Mouse (Mus musculus): Measurements from ENCODE around the gene Sumf1. TPM values are rescaled to one million over a fixed set of nuclear protein-coding genes. Genes with fewer than 3 reads are reported as not detected.

Gene Sumf1
- 1 to 10 TPM; 6.7 to 9.9 (median 7.6) TPM for total RNA-seq (2022)

GRCm38 (mm10) chr6:108184847-108185684 lies at the start of gene Sumf1:
Gene Sumf1 (minus strand): TSS chr6:108185582.
- DNase-seq (ENCODE audit: low spot score in 2 of 2), result peak; percentile 81 to 82

GRCm38 (mm10) chr6:108234536-108234935 lies 49.2 kb upstream of the Sumf1 start:
- no peak for DNase-seq (ENCODE audit: low spot score in 2 of 2)

- DNase-seq (ENCODE audit: low spot score in 2 of 2), result no peak
These were observed 47.7 kb upstream of the Sumf1 start for GRCm38 (mm10) chr6:108233070-108233469.

GRCm38 (mm10) chr6:108231892-108232710 lies 46.7 kb upstream of the Sumf1 start:
- DNase-seq (ENCODE audit: low spot score in 2 of 2), result no peak

GRCm38 (mm10) chr6:108230608-108231007 lies 45.2 kb upstream of the Sumf1 start:
- DNase-seq (ENCODE audit: low spot score in 2 of 2), result no peak

- DNase-seq (ENCODE audit: low spot score in 2 of 2), result no peak
These were observed 43.2 kb upstream of the Sumf1 start for GRCm38 (mm10) chr6:108228601-108229000.

GRCm38 (mm10) chr6:108228048-108228447 lies 42.7 kb upstream of the Sumf1 start:
- no peak for DNase-seq (ENCODE audit: low spot score in 2 of 2)

GRCm38 (mm10) chr6:108227461-108227860 lies 42.1 kb upstream of the Sumf1 start:
- no peak for DNase-seq (ENCODE audit: low spot score in 2 of 2)

- DNase-seq (ENCODE audit: low spot score in 2 of 2), result no peak
These were observed 40.8 kb upstream of the Sumf1 start for GRCm38 (mm10) chr6:108226230-108226629.

- no peak for DNase-seq (ENCODE audit: low spot score in 2 of 2)
These were observed 39.6 kb upstream of the Sumf1 start for GRCm38 (mm10) chr6:108225027-108225426.

GRCm38 (mm10) chr6:108224361-108224760 lies 39.0 kb upstream of the Sumf1 start:
- no peak for DNase-seq (ENCODE audit: low spot score in 2 of 2)

GRCm38 (mm10) chr6:108222875-108223274 lies 37.5 kb upstream of the Sumf1 start:
- DNase-seq (ENCODE audit: low spot score in 2 of 2), result no peak

- no peak for DNase-seq (ENCODE audit: low spot score in 2 of 2)
These were observed 37.1 kb upstream of the Sumf1 start for GRCm38 (mm10) chr6:108222435-108222834.

- peak in 1 of 2 experiments; percentile 29 for DNase-seq (ENCODE audit: low spot score in 2 of 2)
These were observed 32.6 kb upstream of the Sumf1 start for GRCm38 (mm10) chr6:108217987-108218386.

GRCm38 (mm10) chr6:108216832-108217231 lies 31.4 kb upstream of the Sumf1 start:
- DNase-seq (ENCODE audit: low spot score in 2 of 2), result no peak

GRCm38 (mm10) chr6:108216091-108216490 lies 30.7 kb upstream of the Sumf1 start:
- DNase-seq (ENCODE audit: low spot score in 2 of 2), result no peak

GRCm38 (mm10) chr6:108214294-108214925 lies 29.0 kb upstream of the Sumf1 start:
- no peak for DNase-seq (ENCODE audit: low spot score in 2 of 2)

- no peak for DNase-seq (ENCODE audit: low spot score in 2 of 2)
These were observed 28.3 kb upstream of the Sumf1 start for GRCm38 (mm10) chr6:108213481-108214293.

GRCm38 (mm10) chr6:108212881-108213295 lies 27.5 kb upstream of the Sumf1 start, which contains the start of gene Itpr1:
Gene Itpr1 (plus strand): TSS chr6:108213096.
- peak; percentile 95 to 97 for DNase-seq (ENCODE audit: low spot score in 2 of 2)

- DNase-seq (ENCODE audit: low spot score in 2 of 2), result no peak
These were observed 26.8 kb upstream of the Sumf1 start for GRCm38 (mm10) chr6:108211896-108212880.
